Mouse (Mus musculus) olfactory bulb, adult 2 months (tissue): ENCODE measurements at regions not wholly inside any gene's neighbourhood (a gene's known extent, or its start where the extent isn't known, plus 50 kb on each side); places are given as distances from the start of the nearest gene placed in this dataset.
A peak's percentile ranks its signal among the peaks of the same experiment; 100 is the strongest.

Experiments
- CTCF ChIP-seq: fragments of 200-500 bp; IDR thresholded peaks from 2 replicates; pipeline ENCODE4 v1.5.1; 2012; ENCODE audit warnings: low read depth, mild to moderate bottlenecking, low read length, moderate library complexity; ENCODE audit not compliant: insufficient read depth
- POLR2A ChIP-seq: fragments of 200-500 bp; IDR thresholded peaks from 2 replicates; pipeline ENCODE4 v1.6.1; 2012; ENCODE audit warnings: mild to moderate bottlenecking, low read depth, low read length, moderate library complexity; ENCODE audit not compliant: insufficient read depth

- TF ChIP-seq CTCF (no peak), POLR2A (0 out of 2 replicates have a peak, but pooled peaks have one; percentile 33)
Observed at GRCm38 (mm10) chr2:94246851-94247471, 89.2 kb upstream of the Hsd17b12 start.
